Mouse (Mus musculus) MEL-GATA-1-ER (cell line): ENCODE results near the gene Nav2.

ENCODE experiments used
- DNase-seq: peaks from one replicate; pipeline ENCODE4 v3.0.0-alpha.2; 2012; ENCODE audit warnings: low read depth; ENCODE audit errors: extremely low read depth

The Nav2 gene

GRCm38 (mm10) chr7:49586530-49587120 lies 678.1 kb downstream of the Nav2 start:
- no peak for DNase-seq

- no peak for DNase-seq
These were observed 681.1 kb downstream of the Nav2 start for GRCm38 (mm10) chr7:49589635-49590034.

GRCm38 (mm10) chr7:49597776-49598175 lies 689.3 kb downstream of the Nav2 start:
- no peak for DNase-seq

- DNase-seq: no peak
These were observed 689.7 kb downstream of the Nav2 start for GRCm38 (mm10) chr7:49598225-49598624.

- DNase-seq: no peak
These were observed 691.4 kb downstream of the Nav2 start for GRCm38 (mm10) chr7:49599950-49600349.

GRCm38 (mm10) chr7:49601191-49601975 lies 692.9 kb downstream of the Nav2 start:
- DNase-seq: peak; percentile 32

- DNase-seq: no peak
These were observed 695.7 kb downstream of the Nav2 start for GRCm38 (mm10) chr7:49604244-49604643.

- DNase-seq: peak; percentile 71
These were observed 696.7 kb downstream of the Nav2 start for GRCm38 (mm10) chr7:49604965-49605795.

GRCm38 (mm10) chr7:49616258-49616735 lies 707.8 kb downstream of the Nav2 start:
- DNase-seq: peak; percentile 38

GRCm38 (mm10) chr7:49617087-49617486 lies 708.6 kb downstream of the Nav2 start:
- no peak for DNase-seq

GRCm38 (mm10) chr7:49620160-49620559 lies 711.6 kb downstream of the Nav2 start:
- no peak for DNase-seq

- DNase-seq: no peak
These were observed 723.4 kb downstream of the Nav2 start for GRCm38 (mm10) chr7:49631885-49632284.

GRCm38 (mm10) chr7:49632391-49632790 lies 723.9 kb downstream of the Nav2 start:
- no peak for DNase-seq

- DNase-seq: no peak
These were observed 725.0 kb downstream of the Nav2 start for GRCm38 (mm10) chr7:49633375-49633956.

GRCm38 (mm10) chr7:49634291-49635073 lies 726.0 kb downstream of the Nav2 start:
- DNase-seq: no peak

GRCm38 (mm10) chr7:49635074-49635621 lies 726.6 kb downstream of the Nav2 start:
- no peak for DNase-seq

- no peak for DNase-seq
These were observed 727.5 kb downstream of the Nav2 start for GRCm38 (mm10) chr7:49635971-49636370.

GRCm38 (mm10) chr7:49636491-49637115 lies 728.1 kb downstream of the Nav2 start, which contains the start of gene Dbx1:
Gene Dbx1, minus strand, starts transcription at chr7:49636849.
- no peak for DNase-seq

- DNase-seq: no peak
These were observed 728.8 kb downstream of the Nav2 start for GRCm38 (mm10) chr7:49637281-49637680.
